Mouse (Mus musculus): Measurements from ENCODE around the gene Grid1. TPM values are rescaled to one million over a fixed set of nuclear protein-coding genes. Genes with fewer than 3 reads are reported as not detected.

The Grid1 gene
- polyA plus RNA-seq, 1 experiment from 2014 or later = 0.02 TPM

DNA sequence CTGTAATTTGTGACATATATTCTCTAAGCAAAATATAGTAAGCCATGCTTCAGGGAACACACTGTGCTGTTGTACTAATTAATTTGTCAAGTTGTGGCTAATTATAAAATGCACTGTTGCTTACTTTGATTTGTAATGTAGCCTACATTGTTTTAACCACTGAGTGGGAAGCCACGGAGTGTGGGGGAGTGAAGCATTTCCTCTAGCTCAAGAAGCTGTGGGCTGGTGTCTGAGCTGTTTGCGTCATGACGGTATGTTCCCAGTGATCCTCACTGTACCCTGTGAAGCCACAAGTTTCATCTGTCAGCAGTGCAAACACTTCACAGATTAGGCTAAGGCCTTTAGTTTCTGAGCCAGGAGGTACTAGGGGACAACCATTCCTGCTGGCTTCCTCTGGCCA lies 302.2 kb downstream of the Grid1 start:
- Histone ChIP-seq H3K9ac (ENCODE audit: low read depth, low read length) (no peak overlapping the region), H3K4me2 (ENCODE audit: low read depth, low read length) (no peak overlapping the region), H3K4me1 (ENCODE audit: control insufficient read depth, low read depth, low read length) (no peaks in the 10 kb centered on the region; the same call in none of the 2 replicates), H3K4me3 (ENCODE audit: low read depth, low read length) (no peak overlapping the region), H3K9me3 (replicated peaks; ENCODE audit: control insufficient read depth, low read length) (no peaks in the 10 kb centered on the region), H3K27me3 (ENCODE audit: control insufficient read depth, insufficient read depth, low read depth, low read length) (no peaks in the 10 kb centered on the region), H3K36me3 (ENCODE audit: control insufficient read depth, insufficient read depth) (no peaks in the 10 kb centered on the region), H3K27ac (ENCODE audit: low read length) (no peak overlapping the region)
- no peak for ATAC-seq (ENCODE audit: low read depth)
- WGBS (ENCODE audit: insufficient replicate concordance) = 23% methylated on average over 3 of the region's 3 CpGs

DNA sequence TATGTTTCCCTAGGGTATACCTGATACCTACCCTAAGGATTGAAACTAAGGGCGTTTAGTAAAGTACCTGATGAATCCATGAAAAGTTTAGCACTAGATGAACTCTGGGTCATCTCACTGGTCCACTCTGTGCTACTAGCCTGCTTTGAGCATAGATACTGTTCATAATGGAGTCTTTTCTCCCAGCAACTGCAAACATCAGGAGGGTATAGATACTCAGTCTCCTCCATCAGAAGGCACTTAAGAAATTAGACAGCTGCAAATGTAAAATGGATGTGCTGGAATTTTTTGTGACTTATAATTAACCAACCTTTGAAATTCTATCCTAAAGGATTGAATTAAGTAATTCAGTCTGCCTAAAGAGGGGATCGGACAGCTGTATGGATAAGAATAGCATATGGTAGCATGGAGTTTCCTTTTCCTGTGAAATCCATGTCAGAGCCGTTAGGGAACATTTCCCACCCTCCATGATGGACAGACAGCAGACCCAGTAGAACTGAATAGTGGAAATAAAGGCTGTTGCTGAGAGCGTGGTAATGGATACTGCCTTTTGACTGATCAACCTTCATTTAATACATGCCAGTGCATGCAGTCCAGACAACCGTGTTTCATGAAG lies 303.5 kb downstream of the Grid1 start:
- H3K9me3 ChIP-seq (replicated peaks; ENCODE audit: control insufficient read depth, low read length) = no peaks in the 10 kb centered on the region
- ATAC-seq (ENCODE audit: low read depth) = no peak
- no peak overlapping the region for H3K4me2 ChIP-seq (ENCODE audit: low read depth, low read length)
- WGBS (ENCODE audit: insufficient replicate concordance) = 50% methylated on average over 5 of the region's 5 CpGs
- H3K27me3 ChIP-seq (ENCODE audit: control insufficient read depth, insufficient read depth, low read depth, low read length) = no peaks in the 10 kb centered on the region
- H3K27ac ChIP-seq (ENCODE audit: low read length) = no peak overlapping the region
- no peaks in the 10 kb centered on the region; the same call in none of the 2 replicates for H3K4me1 ChIP-seq (ENCODE audit: control insufficient read depth, low read depth, low read length)
- no peak overlapping the region for H3K9ac ChIP-seq (ENCODE audit: low read depth, low read length)
- H3K36me3 ChIP-seq (ENCODE audit: control insufficient read depth, insufficient read depth) = no peaks in the 10 kb centered on the region
- no peak overlapping the region for H3K4me3 ChIP-seq (ENCODE audit: low read depth, low read length)

GRCm38 (mm10) chr14:35127616-35128015 lies 307.7 kb downstream of the Grid1 start:
- Histone ChIP-seq H3K27me3 (ENCODE audit: control insufficient read depth, insufficient read depth, low read depth, low read length) (no peaks in the 10 kb centered on the region), H3K27ac (ENCODE audit: low read length) (no peak overlapping the region), H3K4me3 (ENCODE audit: low read depth, low read length) (no peak overlapping the region), H3K4me1 (ENCODE audit: control insufficient read depth, low read depth, low read length) (no peaks in the 10 kb centered on the region), H3K9me3 (replicated peaks; ENCODE audit: control insufficient read depth, low read length) (no peaks in the 10 kb centered on the region), H3K9ac (ENCODE audit: low read depth, low read length) (no peak overlapping the region), H3K4me2 (ENCODE audit: low read depth, low read length) (no peak overlapping the region), H3K36me3 (ENCODE audit: control insufficient read depth, insufficient read depth) (no peaks in the 10 kb centered on the region)
- no peak for ATAC-seq (ENCODE audit: low read depth)
- WGBS (ENCODE audit: insufficient replicate concordance) = 76% methylated on average over 8 of the region's 8 CpGs

GRCm38 (mm10) chr14:35135056-35135455 lies 315.1 kb downstream of the Grid1 start:
- Histone ChIP-seq H3K9ac (ENCODE audit: low read depth, low read length) (no peak overlapping the region), H3K4me2 (ENCODE audit: low read depth, low read length) (no peak overlapping the region), H3K36me3 (ENCODE audit: control insufficient read depth, insufficient read depth) (no peaks in the 10 kb centered on the region), H3K4me3 (ENCODE audit: low read depth, low read length) (no peak overlapping the region), H3K4me1 (ENCODE audit: control insufficient read depth, low read depth, low read length) (no peaks in the 10 kb centered on the region), H3K27ac (ENCODE audit: low read length) (no peak overlapping the region), H3K9me3 (replicated peaks; ENCODE audit: control insufficient read depth, low read length) (no peaks in the 10 kb centered on the region), H3K27me3 (ENCODE audit: control insufficient read depth, insufficient read depth, low read depth, low read length) (no peaks in the 10 kb centered on the region)
- no peak for ATAC-seq (ENCODE audit: low read depth)
- 58% methylated on average over 2 of the region's 2 CpGs for WGBS (ENCODE audit: insufficient replicate concordance)

GRCm38 (mm10) chr14:35138069-35138468 lies 318.2 kb downstream of the Grid1 start:
- Histone ChIP-seq H3K4me3 (ENCODE audit: low read depth, low read length) (no peak overlapping the region), H3K9ac (ENCODE audit: low read depth, low read length) (no peak overlapping the region), H3K27me3 (ENCODE audit: control insufficient read depth, insufficient read depth, low read depth, low read length) (no peaks in the 10 kb centered on the region), H3K4me1 (ENCODE audit: control insufficient read depth, low read depth, low read length) (no peaks in the 10 kb centered on the region), H3K9me3 (replicated peaks; ENCODE audit: control insufficient read depth, low read length) (no peaks in the 10 kb centered on the region), H3K36me3 (ENCODE audit: control insufficient read depth, insufficient read depth) (no peaks in the 10 kb centered on the region), H3K27ac (ENCODE audit: low read length) (no peak overlapping the region), H3K4me2 (ENCODE audit: low read depth, low read length) (no peak overlapping the region)
- 58% methylated on average over 7 of the region's 7 CpGs for WGBS (ENCODE audit: insufficient replicate concordance)
- ATAC-seq (ENCODE audit: low read depth) = no peak

DNA sequence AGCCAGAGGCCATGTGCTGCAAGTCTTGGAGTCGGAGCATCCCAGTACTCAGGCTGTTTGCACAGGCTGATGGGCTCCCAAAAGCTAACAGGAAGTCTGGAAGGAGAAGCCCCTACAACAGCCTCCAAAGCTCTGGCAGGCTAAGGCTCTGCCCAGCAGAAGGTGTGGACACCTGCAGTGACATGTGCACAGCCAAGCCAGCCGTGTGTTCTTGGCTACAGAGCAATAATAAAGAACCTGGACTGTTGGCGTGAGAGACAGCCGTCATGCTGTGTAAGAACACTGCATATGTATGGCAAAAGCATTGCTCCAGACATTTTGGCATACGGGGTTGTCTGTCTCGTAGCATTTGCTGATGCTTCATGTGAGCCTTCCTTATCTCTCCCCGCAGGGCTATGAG lies 319.9 kb downstream of the Grid1 start:
- H3K27me3 ChIP-seq (ENCODE audit: control insufficient read depth, insufficient read depth, low read depth, low read length) = no peaks in the 10 kb centered on the region
- no peak overlapping the region for H3K4me2 ChIP-seq (ENCODE audit: low read depth, low read length)
- H3K4me1 ChIP-seq (ENCODE audit: control insufficient read depth, low read depth, low read length) = no peaks in the 10 kb centered on the region
- H3K9me3 ChIP-seq (replicated peaks; ENCODE audit: control insufficient read depth, low read length) = no peaks in the 10 kb centered on the region
- H3K27ac ChIP-seq (ENCODE audit: low read length) = no peak overlapping the region
- H3K9ac ChIP-seq (ENCODE audit: low read depth, low read length) = no peak overlapping the region
- WGBS (ENCODE audit: insufficient replicate concordance) = 51% methylated on average over 7 of the region's 7 CpGs
- no peaks in the 10 kb centered on the region for H3K36me3 ChIP-seq (ENCODE audit: control insufficient read depth, insufficient read depth)
- ATAC-seq (ENCODE audit: low read depth) = no peak
- H3K4me3 ChIP-seq (ENCODE audit: low read depth, low read length) = no peak overlapping the region

DNA sequence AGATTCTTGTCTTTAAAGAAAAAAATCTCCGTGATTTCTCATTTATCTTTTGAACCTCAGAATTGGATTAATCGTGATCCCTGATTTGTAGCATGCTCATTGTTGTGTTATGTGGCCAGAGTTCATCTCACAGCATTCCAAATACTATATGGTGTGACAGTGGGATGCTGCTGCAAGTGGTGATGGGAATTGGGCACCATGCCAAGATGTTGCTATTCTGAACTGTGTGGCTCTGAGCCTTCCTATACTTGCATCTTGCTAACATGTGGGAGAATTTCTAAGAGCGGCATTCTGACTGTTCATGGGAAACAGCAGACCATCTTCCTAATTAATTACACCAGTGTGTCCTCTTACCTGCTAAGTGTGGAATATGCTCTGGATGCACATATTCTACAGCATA lies 332.5 kb downstream of the Grid1 start:
- H3K27me3 ChIP-seq (ENCODE audit: control insufficient read depth, insufficient read depth, low read depth, low read length) = no peaks in the 10 kb centered on the region
- no peaks in the 10 kb centered on the region; the same call in 1 of the 2 replicates for H3K4me1 ChIP-seq (ENCODE audit: control insufficient read depth, low read depth, low read length)
- 65% methylated on average over 3 of the region's 3 CpGs for WGBS (ENCODE audit: insufficient replicate concordance)
- no peak overlapping the region for H3K27ac ChIP-seq (ENCODE audit: low read length)
- no peaks in the 10 kb centered on the region for H3K9me3 ChIP-seq (replicated peaks; ENCODE audit: control insufficient read depth, low read length)
- no peak for ATAC-seq (ENCODE audit: low read depth)
- H3K36me3 ChIP-seq (ENCODE audit: control insufficient read depth, insufficient read depth) = no peaks in the 10 kb centered on the region
- no peak overlapping the region for H3K4me3 ChIP-seq (ENCODE audit: low read depth, low read length)
- no peak overlapping the region for H3K9ac ChIP-seq (ENCODE audit: low read depth, low read length)
- H3K4me2 ChIP-seq (ENCODE audit: low read depth, low read length) = no peak overlapping the region

DNA sequence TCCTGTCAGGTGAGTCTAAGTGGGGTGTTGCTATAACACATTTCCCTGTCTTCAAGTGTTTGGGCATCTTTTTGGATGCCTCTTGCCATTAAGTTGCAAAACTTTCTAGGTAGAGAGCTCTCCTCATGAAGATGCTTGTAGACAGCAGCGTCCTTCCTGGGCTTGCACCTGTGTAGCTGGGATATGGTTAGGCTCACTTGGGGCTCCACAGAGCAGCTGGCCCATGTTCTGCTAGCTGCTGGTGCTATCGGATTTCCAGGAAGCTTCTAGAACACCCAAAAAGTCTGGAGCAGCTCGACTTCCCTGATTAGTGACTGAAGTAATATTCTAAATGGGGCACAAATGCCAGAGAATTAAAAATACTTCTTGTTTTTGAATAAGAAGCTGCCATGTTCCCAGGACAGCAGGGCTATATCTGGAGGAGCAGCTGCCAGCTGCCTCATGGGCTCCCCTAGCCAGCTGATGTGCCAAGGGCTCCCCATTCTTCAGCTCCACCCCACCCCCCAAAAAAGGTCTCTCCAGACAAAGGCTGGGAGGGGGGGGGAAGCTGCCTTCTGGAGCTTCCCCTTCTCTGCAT lies 333.9 kb downstream of the Grid1 start:
- Histone ChIP-seq H3K4me1 (ENCODE audit: control insufficient read depth, low read depth, low read length) (no peaks in the 10 kb centered on the region; the same call in 1 of the 2 replicates), H3K27ac (ENCODE audit: low read length) (peak overlapping the region; percentile 44)
- no peak for ATAC-seq (ENCODE audit: low read depth)

GRCm38 (mm10) chr14:35154364-35154763 lies 334.5 kb downstream of the Grid1 start:
- Histone ChIP-seq H3K36me3 (ENCODE audit: control insufficient read depth, insufficient read depth) (no peaks in the 10 kb centered on the region), H3K27me3 (ENCODE audit: control insufficient read depth, insufficient read depth, low read depth, low read length) (no peaks in the 10 kb centered on the region), H3K4me3 (ENCODE audit: low read depth, low read length) (no peak overlapping the region), H3K9ac (ENCODE audit: low read depth, low read length) (no peak overlapping the region), H3K9me3 (replicated peaks; ENCODE audit: control insufficient read depth, low read length) (no peaks in the 10 kb centered on the region), H3K4me1 (ENCODE audit: control insufficient read depth, low read depth, low read length) (no peaks in the 10 kb centered on the region; the same call in 1 of the 2 replicates), H3K27ac (ENCODE audit: low read length) (peak overlapping the region; percentile 44), H3K4me2 (ENCODE audit: low read depth, low read length) (no peak overlapping the region)
- 34% methylated on average over 3 of the region's 3 CpGs for WGBS (ENCODE audit: insufficient replicate concordance)
- ATAC-seq (ENCODE audit: low read depth) = peak; percentile 84

More for the DNA sequence above, 333.9 kb downstream of the Grid1 start:
- H3K27me3 ChIP-seq (ENCODE audit: control insufficient read depth, insufficient read depth, low read depth, low read length) = no peaks in the 10 kb centered on the region
- H3K4me3 ChIP-seq (ENCODE audit: low read depth, low read length) = no peak overlapping the region
- no peak overlapping the region for H3K4me2 ChIP-seq (ENCODE audit: low read depth, low read length)
- H3K9me3 ChIP-seq (replicated peaks; ENCODE audit: control insufficient read depth, low read length) = no peaks in the 10 kb centered on the region
- no peak overlapping the region for H3K9ac ChIP-seq (ENCODE audit: low read depth, low read length)
- no peaks in the 10 kb centered on the region for H3K36me3 ChIP-seq (ENCODE audit: control insufficient read depth, insufficient read depth)
- 32% methylated on average over 3 of the region's 3 CpGs for WGBS (ENCODE audit: insufficient replicate concordance)
